Comparison of ENCODE assay signal across 24 mouse cellular contexts in genomic region chr12:51886369-51886768, GRCm38 (mm10). TPM values are rescaled to one million over a fixed set of nuclear protein-coding genes. Genes with fewer than 3 reads are reported as not detected.
DNase-seq lines count a peak whose midpoint lies in the region; ATAC-seq and TF ChIP-seq lines count a peak whose summit lies in the region.
"Had no signal": no experiment of that assay in that cellular context is flagged by ENCODE, and none has a peak within 500 bp of the region (broad histone marks: within the 10 kb centered on the region; RNA-seq: fewer than 3 reads in every experiment).

No protein-coding gene starts in this region.

- WGBS in liver, embryonic 15.5 days (ENCODE audit: insufficient replicate concordance): 84% methylated on average over 6 of the region's 6 CpGs
- 84% methylated on average over 6 of the region's 6 CpGs for WGBS in liver, postnatal 0 days (ENCODE audit: insufficient replicate concordance)

- ATAC-seq in liver, embryonic 15.5 days (ENCODE audit: insufficient read depth): no peak
- ATAC-seq in liver, postnatal 0 days: no peak
- ATAC-seq in neutrophil, adult 5-6 weeks (ENCODE audit: extremely low read depth, insufficient number of reproducible peaks, low FRiP score, poor library complexity, severe bottlenecking): peak; percentile 32; the same call in 1 of the 2 replicates
- no peak for ATAC-seq in erythroblast, adult 5-6 weeks (replicated peaks; ENCODE audit: low FRiP score, poor library complexity, severe bottlenecking)
- ATAC-seq: forebrain, embryonic 14.5 days; intestine, embryonic 15.5 days; midbrain, embryonic 15.5 days had no signal

- H3K27me3 ChIP-seq in liver, embryonic 15.5 days: no peaks in the 10 kb centered on the region
- no peaks in the 10 kb centered on the region for H3K27me3 ChIP-seq in liver, postnatal 0 days (ENCODE audit: insufficient read depth, low read length)
- H3K27me3 ChIP-seq: hindbrain, embryonic 12.5 days; intestine, embryonic 15.5 days; limb, embryonic 12.5 days; midbrain, embryonic 15.5 days; stomach, embryonic 15.5 days had no signal

- TF ChIP-seq EP300 in liver, postnatal 0 days (IDR thresholded peaks at IDR 0.05; ENCODE audit: low read depth): no peak

- no peak for DNase-seq in liver, postnatal 0 days
- peak; percentile 89 for DNase-seq in T-cell, adult 2 months (ENCODE audit: low spot score)
- peak; percentile 74 for DNase-seq in thymus, postnatal 25 days
- no peak for DNase-seq in left cerebral cortex, postnatal 10 days (ENCODE audit: extremely low spot score in 1 of 2, low spot score in 2 of 2)
- no peak for DNase-seq in left cerebral cortex, adult 2 months (ENCODE audit: extremely low spot score in 1 of 2, low spot score in 2 of 2)
- DNase-seq: adrenal gland, adult 8-10 months; cerebellum, adult 8-10 months; heart, postnatal 14 days; kidney, adult 9 months; kidney, postnatal 25 days; lung, postnatal 10 days had no signal

- intact Hi-C loops in left cerebral cortex, postnatal 10 days (cut with DNase I): no loop called here
- intact Hi-C loops in left cerebral cortex, adult 2 months (cut with DNase I): no loop called here

- peaks cover 81% of the 10 kb centered on the region for H3K36me3 ChIP-seq in liver, embryonic 15.5 days (replicated peaks)
- peaks cover 40% of the 10 kb centered on the region for H3K36me3 ChIP-seq in liver, postnatal 0 days (replicated peaks; ENCODE audit: insufficient read depth, low read length)

- peaks cover 28% of the 10 kb centered on the region for H3K4me1 ChIP-seq in liver, embryonic 15.5 days (replicated peaks)
- H3K4me1 ChIP-seq in liver, postnatal 0 days (ENCODE audit: insufficient read depth): no peaks in the 10 kb centered on the region
- H3K4me1 ChIP-seq: hindbrain, embryonic 12.5 days; intestine, embryonic 15.5 days; limb, embryonic 12.5 days; midbrain, embryonic 15.5 days; stomach, embryonic 15.5 days had no signal

- no peak for TF ChIP-seq CTCF in liver, postnatal 0 days (IDR thresholded peaks at IDR 0.05; ENCODE audit: low read depth)
- TF ChIP-seq CTCF in left cerebral cortex, adult 2 months (IDR thresholded peaks at IDR 0.05): no peak

- H3K9me3 ChIP-seq in liver, embryonic 15.5 days (replicated peaks): no peaks in the 10 kb centered on the region
- no peaks in the 10 kb centered on the region for H3K9me3 ChIP-seq in liver, postnatal 0 days (ENCODE audit: low read length)
- H3K9me3 ChIP-seq: hindbrain, embryonic 12.5 days; intestine, embryonic 15.5 days; limb, embryonic 12.5 days; midbrain, embryonic 15.5 days; stomach, embryonic 15.5 days had no signal

- H3K4me2 ChIP-seq in liver, embryonic 15.5 days: no peak overlapping the region
- H3K4me2 ChIP-seq in liver, postnatal 0 days (ENCODE audit: low read depth, low read length): no peak overlapping the region
- H3K4me2 ChIP-seq: heart, embryonic 11.5 days; hindbrain, embryonic 12.5 days; intestine, embryonic 15.5 days; limb, embryonic 12.5 days; midbrain, embryonic 15.5 days; stomach, embryonic 15.5 days had no signal

- no peak overlapping the region for H3K4me3 ChIP-seq in liver, embryonic 15.5 days (replicated peaks)
- no peak overlapping the region for H3K4me3 ChIP-seq in liver, postnatal 0 days (ENCODE audit: low read depth, low read length)
- no peak overlapping the region for H3K4me3 ChIP-seq in left cerebral cortex, adult 2 months
- H3K4me3 ChIP-seq: erythroblast, embryonic 14.5 days; hindbrain, embryonic 12.5 days; intestine, embryonic 15.5 days; limb, embryonic 12.5 days; midbrain, embryonic 15.5 days; myocyte; stomach, embryonic 15.5 days had no signal

- no peak overlapping the region for H3K9ac ChIP-seq in liver, embryonic 15.5 days
- H3K9ac ChIP-seq in liver, postnatal 0 days (replicated peaks): no peak overlapping the region
- H3K9ac ChIP-seq: hindbrain, embryonic 12.5 days; intestine, embryonic 15.5 days; limb, embryonic 12.5 days; liver, embryonic 14.5 days; midbrain, embryonic 15.5 days; stomach, embryonic 15.5 days had no signal

- H3K27ac ChIP-seq in liver, embryonic 15.5 days (replicated peaks): 0 out of 2 replicates have a peak overlapping the region, but pooled peaks have one; percentile 6
- H3K27ac ChIP-seq in liver, postnatal 0 days (ENCODE audit: low read depth): no peak overlapping the region
- H3K27ac ChIP-seq in left cerebral cortex, adult 2 months: no peak overlapping the region
- H3K27ac ChIP-seq: hindbrain, embryonic 12.5 days; intestine, embryonic 15.5 days; limb, embryonic 12.5 days; liver, embryonic 14.5 days; midbrain, embryonic 15.5 days; stomach, embryonic 15.5 days had no signal

RNA-seq across cellular contexts. Expression of gene Hectd1, which starts 57.0 kb away (rescaled TPM):
- polyA plus RNA-seq in liver, embryonic 15.5 days (2015; fragmentation: Nextera tagmentation; extraction: Ambion mirVana): 24.0 and 29.4 TPM in 2 replicates
- 18.2 and 20.6 TPM in 2 replicates for polyA plus RNA-seq in liver, postnatal 0 days (2015; fragmentation: Nextera tagmentation; extraction: Ambion mirVana)
- 274 and 299 TPM in 2 replicates for total RNA-seq in neutrophil, adult 5-6 weeks (2017)
- 10 to 100 TPM; 89.9 to 90.7 TPM for total RNA-seq in left cerebral cortex, postnatal 10 days (2021)
- total RNA-seq in left cerebral cortex, adult 2 months (2021): 10 to 100 TPM; 81.2 to 88.4 TPM
- total RNA-seq in erythroblast, adult 5-6 weeks (2015; ENCODE audit: low replicate concordance): 251 and 276 TPM in 2 replicates
- total RNA-seq in erythroblast, adult 5-6 weeks (2017; ENCODE audit: low replicate concordance): 521 and 575 TPM in 2 replicates

Comparison
In these comparisons a context has a peak if more than half of its experiments do, and no peak if none do; other contexts are left out.
1. DNase-seq: peak in T-cell, adult 2 months (single experiment) and thymus, postnatal 25 days (single experiment); none in liver, postnatal 0 days (single experiment), left cerebral cortex, postnatal 10 days (0 of 2) and left cerebral cortex, adult 2 months (0 of 2).